ENCODE assay signal across 9 mouse cellular contexts in the genomic region with DNA sequence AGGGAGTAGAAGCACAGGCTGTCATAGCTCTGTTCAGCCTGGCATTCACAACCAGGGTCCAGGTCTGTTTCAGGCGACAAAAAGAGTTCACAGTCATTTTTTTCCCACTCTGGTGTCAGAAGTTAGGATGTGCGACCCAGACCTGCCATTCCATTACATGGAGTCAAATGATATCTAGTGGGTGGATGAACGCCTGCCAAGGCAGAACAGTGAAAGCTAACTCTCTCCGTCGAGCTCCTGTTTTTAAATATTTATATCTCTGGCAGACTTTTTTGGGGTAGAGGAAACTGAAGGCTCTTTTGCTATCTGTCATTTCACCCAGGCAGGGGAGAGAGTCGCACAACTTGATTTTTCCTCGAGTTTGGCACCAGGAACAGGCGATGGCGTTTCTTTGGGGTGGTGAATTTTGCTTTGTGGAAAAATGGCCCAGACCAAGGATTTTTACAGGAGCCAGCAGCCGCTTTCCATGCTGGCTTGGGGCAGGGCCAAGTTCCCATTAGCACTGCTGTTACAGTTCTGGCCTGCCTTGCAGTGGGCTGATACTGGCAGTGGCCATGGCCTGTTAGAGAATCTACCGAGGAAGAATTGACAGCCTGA.
A peak's percentile ranks its signal among the peaks of the same experiment; 100 is the strongest.
DNase-seq lines count a peak whose midpoint lies in the region; ATAC-seq and TF ChIP-seq lines count a peak whose summit lies in the region.
"Had no signal": no experiment of that assay in that cellular context is flagged by ENCODE, and none has a peak within 500 bp of the region (broad histone marks: within the 10 kb centered on the region; RNA-seq: fewer than 3 reads in every experiment).

No protein-coding gene starts in this region.

- no peaks in the 10 kb centered on the region for H3K36me3 ChIP-seq in liver, adult 2 months (ENCODE audit: control insufficient read depth, insufficient read depth, low read length)
- no peaks in the 10 kb centered on the region for H3K36me3 ChIP-seq in liver, embryonic 11.5 days (ENCODE audit: control insufficient read depth, insufficient read depth, low read length)
- H3K36me3 ChIP-seq in embryonic facial prominence, embryonic 15.5 days, result no peaks in the 10 kb centered on the region
- H3K36me3 ChIP-seq in heart, embryonic 11.5 days (ENCODE audit: control insufficient read depth, insufficient read depth, low read length), result no peaks in the 10 kb centered on the region

- no peaks in the 10 kb centered on the region for H3K79me2 ChIP-seq in liver, adult 2 months (ENCODE audit: control insufficient read depth, insufficient read depth, low read length)

- no peak overlapping the region for H3K27ac ChIP-seq in liver, adult 2 months (replicated peaks; ENCODE audit: insufficient read depth, low read depth, low read length)
- H3K27ac ChIP-seq in liver, embryonic 11.5 days (ENCODE audit: low read depth, low read length), result no peak overlapping the region
- peak overlapping the region; percentile 74 for H3K27ac ChIP-seq in embryonic facial prominence, embryonic 15.5 days (replicated peaks)
- peak overlapping the region; percentile 7; the same call in 1 of the 2 replicates for H3K27ac ChIP-seq in heart, embryonic 11.5 days (ENCODE audit: low read depth, low read length)

- no peak for TF ChIP-seq CTCF in liver, adult 2 months (IDR thresholded peaks at IDR 0.05; ENCODE audit: low read depth, low read length)

- WGBS in liver, adult 2 months, result 80% methylated on average over 11 of the region's 11 CpGs
- WGBS in liver, embryonic 11.5 days, result 67% methylated on average over 11 of the region's 11 CpGs
- WGBS in embryonic facial prominence, embryonic 15.5 days, result 49% methylated on average over 11 of the region's 11 CpGs
- WGBS in heart, embryonic 11.5 days (ENCODE audit: insufficient replicate concordance), result 60% methylated on average over 11 of the region's 11 CpGs

- H3K4me3 ChIP-seq in liver, adult 2 months (ENCODE audit: insufficient read depth, low read depth, low read length), result no peak overlapping the region
- H3K4me3 ChIP-seq in liver, embryonic 11.5 days (ENCODE audit: low read depth, low read length), result no peak overlapping the region
- no peak overlapping the region for H3K4me3 ChIP-seq in embryonic facial prominence, embryonic 15.5 days (replicated peaks)
- H3K4me3 ChIP-seq in heart, embryonic 11.5 days (ENCODE audit: low read depth, low read length), result no peak overlapping the region
- H3K4me3 ChIP-seq: myocyte had no signal

- no peak for ATAC-seq in liver, embryonic 11.5 days (replicated peaks; ENCODE audit: low FRiP score)
- peak; percentile 82 for ATAC-seq in embryonic facial prominence, embryonic 15.5 days (ENCODE audit: insufficient number of reproducible peaks, low FRiP score, low TSS enrichment, low read depth)
- no peak for ATAC-seq in heart, embryonic 11.5 days (replicated peaks; ENCODE audit: insufficient number of reproducible peaks, low FRiP score, low TSS enrichment)

- DNase-seq in liver, adult 2 months (ENCODE audit: extremely low read depth, low read depth, low spot score), result peak; percentile 3
- no peak for DNase-seq in liver, embryonic 11.5 days (ENCODE audit: low spot score)
- peak; percentile 36 to 53 for DNase-seq in layer of hippocampus, postnatal 25 days (ENCODE audit: extremely low spot score in 1 of 2, low spot score in 1 of 2)
- peak; percentile 31 for DNase-seq in ovary, postnatal 14 days (ENCODE audit: low spot score)
- no peak for DNase-seq in spleen, postnatal 36 days (ENCODE audit: low spot score in 2 of 2)
- no peak for DNase-seq in natural killer cell, adult 2 months (ENCODE audit: low spot score in 2 of 2)

- TF ChIP-seq POLR2A in liver, adult 2 months (IDR thresholded peaks at IDR 0.05; ENCODE audit: extremely low read depth, insufficient read depth, low read length), result no peak

- peaks cover 2% of the 10 kb centered on the region; the same call in 1 of the 2 replicates for H3K4me1 ChIP-seq in liver, adult 2 months (ENCODE audit: control insufficient read depth, insufficient read depth, low read length)
- H3K4me1 ChIP-seq in liver, embryonic 11.5 days (replicated peaks; ENCODE audit: control insufficient read depth, insufficient read depth, low read length), result no peaks in the 10 kb centered on the region
- peaks cover 18% of the 10 kb centered on the region; the same call in 1 of the 2 replicates for H3K4me1 ChIP-seq in embryonic facial prominence, embryonic 15.5 days
- no peaks in the 10 kb centered on the region for H3K4me1 ChIP-seq in heart, embryonic 11.5 days (ENCODE audit: control insufficient read depth, insufficient read depth, low read length)

- H3K27me3 ChIP-seq in liver, adult 2 months (ENCODE audit: control insufficient read depth, insufficient read depth, low read length), result no peaks in the 10 kb centered on the region
- no peaks in the 10 kb centered on the region for H3K27me3 ChIP-seq in liver, embryonic 11.5 days (replicated peaks; ENCODE audit: control insufficient read depth, insufficient read depth, low read length)
- H3K27me3 ChIP-seq in embryonic facial prominence, embryonic 15.5 days, result no peaks in the 10 kb centered on the region
- H3K27me3 ChIP-seq in heart, embryonic 11.5 days (ENCODE audit: control insufficient read depth, insufficient read depth, low read length), result no peaks in the 10 kb centered on the region

- no peak overlapping the region for H3K9ac ChIP-seq in liver, adult 2 months (ENCODE audit: low read depth, low read length)
- no peak overlapping the region for H3K9ac ChIP-seq in liver, embryonic 11.5 days (ENCODE audit: low read depth, low read length)
- H3K9ac ChIP-seq in embryonic facial prominence, embryonic 15.5 days, result no peak overlapping the region
- H3K9ac ChIP-seq in heart, embryonic 11.5 days (ENCODE audit: low read depth, low read length), result no peak overlapping the region

- no peaks in the 10 kb centered on the region for H3K9me3 ChIP-seq in liver, embryonic 11.5 days (ENCODE audit: control insufficient read depth, low read length)
- no peaks in the 10 kb centered on the region for H3K9me3 ChIP-seq in embryonic facial prominence, embryonic 15.5 days (replicated peaks)
- H3K9me3 ChIP-seq in heart, embryonic 11.5 days (replicated peaks; ENCODE audit: control insufficient read depth, low read length), result no peaks in the 10 kb centered on the region

- H3K4me2 ChIP-seq in liver, embryonic 11.5 days, result no peak overlapping the region
- H3K4me2 ChIP-seq in embryonic facial prominence, embryonic 15.5 days (replicated peaks), result no peak overlapping the region
- no peak overlapping the region for H3K4me2 ChIP-seq in heart, embryonic 11.5 days

Comparison
In these comparisons a context has a peak if more than half of its experiments do, and no peak if none do; other contexts are left out.
1. DNase-seq: peak in liver, adult 2 months (single experiment), layer of hippocampus, postnatal 25 days (2 of 2) and ovary, postnatal 14 days (single experiment); none in liver, embryonic 11.5 days (single experiment), spleen, postnatal 36 days (0 of 2) and natural killer cell, adult 2 months (0 of 2).
2. H3K27ac ChIP-seq: peak in embryonic facial prominence, embryonic 15.5 days (single experiment) and heart, embryonic 11.5 days (single experiment); none in liver, adult 2 months (single experiment) and liver, embryonic 11.5 days (single experiment).